Mouse (Mus musculus): Measurements from ENCODE around the gene Pold2. TPM values are rescaled to one million over a fixed set of nuclear protein-coding genes. Genes with fewer than 3 reads are reported as not detected.

Pold2 gene
- polyA plus RNA-seq (2015; fragmentation: Nextera tagmentation; extraction: Ambion mirVana), result 55.5 and 56.7 TPM in 2 replicates

GRCm38 (mm10) chr11:5877921-5878526 is at the start of gene Pold2:
TSS of gene Pold2 (minus strand) at chr11:5878292.

GRCm38 (mm10) chr11:5898531-5898930 is 20.4 kb upstream of the Pold2 start, which contains the start of gene Myl7:
TSS of gene Myl7 (minus strand) at chr11:5898782.

GRCm38 (mm10) chr11:5861678-5862393 is 16.3 kb downstream of the Pold2 start, which contains the start of gene Aebp1:
TSS of gene Aebp1 (plus strand) at chr11:5861947.

GRCm38 (mm10) chr11:5837251-5838246 is 40.5 kb downstream of the Pold2 start, which contains the start of gene Polm:
TSS of gene Polm (minus strand) at chr11:5838016.

Other genes starting within 250 kb of the Pold2 start
- gene Mrps24, start 162.6 kb downstream of the Pold2 start, polyA plus RNA-seq (2015; fragmentation: Nextera tagmentation; extraction: Ambion mirVana), result 175 and 186 TPM in 2 replicates
- gene Urgcp, start 115.9 kb downstream of the Pold2 start, polyA plus RNA-seq (2015; fragmentation: Nextera tagmentation; extraction: Ambion mirVana), result 22.0 and 23.2 TPM in 2 replicates
- 37.9 and 47.7 TPM in 2 replicates for gene Dbnl, start 89.8 kb downstream of the Pold2 start, polyA plus RNA-seq (2015; fragmentation: Nextera tagmentation; extraction: Ambion mirVana)
- 3,377 and 3,488 TPM in 2 replicates for gene Pgam2, start 74.6 kb downstream of the Pold2 start, polyA plus RNA-seq (2015; fragmentation: Nextera tagmentation; extraction: Ambion mirVana)
- 3.2 and 3.7 TPM in 2 replicates for gene Polm, start 40.3 kb downstream of the Pold2 start, polyA plus RNA-seq (2015; fragmentation: Nextera tagmentation; extraction: Ambion mirVana)
- gene Aebp1, start 16.3 kb downstream of the Pold2 start, polyA plus RNA-seq (2015; fragmentation: Nextera tagmentation; extraction: Ambion mirVana), result 21.6 and 28.4 TPM in 2 replicates
- 0.54 and 1.5 TPM in 2 replicates for gene Myl7, start 20.5 kb upstream of the Pold2 start, polyA plus RNA-seq (2015; fragmentation: Nextera tagmentation; extraction: Ambion mirVana)
- gene Gck, start 71.8 kb upstream of the Pold2 start, polyA plus RNA-seq (2015; fragmentation: Nextera tagmentation; extraction: Ambion mirVana), result 0.26 and 0.28 TPM in 2 replicates
- gene Ykt6, start 77.4 kb upstream of the Pold2 start, polyA plus RNA-seq (2015; fragmentation: Nextera tagmentation; extraction: Ambion mirVana), result 21.4 and 26.2 TPM in 2 replicates
- gene Camk2b, start 188.1 kb upstream of the Pold2 start, polyA plus RNA-seq (2015; fragmentation: Nextera tagmentation; extraction: Ambion mirVana), result 86.4 and 93.6 TPM in 2 replicates

Data from skeletal muscle tissue, postnatal 0 days (tissue).